Mouse (Mus musculus) central nervous system, embryonic 14 days (tissue): ENCODE data around the gene Nol6. TPM values are rescaled to one million over a fixed set of nuclear protein-coding genes. Genes with fewer than 3 reads are reported as not detected.

ENCODE experiments used
- polyA plus RNA-seq: library from polyadenylated mRNA; depleted of rRNA; stranded (reverse); fragments of >200 nt; gene quantifications from 2 replicates; pipeline ENCODE4 v1.2.3, GENCODE M21; 2012; rRNA removed

Gene Nol6
- 43.1 and 43.5 TPM in 2 replicates for polyA plus RNA-seq

DNA sequence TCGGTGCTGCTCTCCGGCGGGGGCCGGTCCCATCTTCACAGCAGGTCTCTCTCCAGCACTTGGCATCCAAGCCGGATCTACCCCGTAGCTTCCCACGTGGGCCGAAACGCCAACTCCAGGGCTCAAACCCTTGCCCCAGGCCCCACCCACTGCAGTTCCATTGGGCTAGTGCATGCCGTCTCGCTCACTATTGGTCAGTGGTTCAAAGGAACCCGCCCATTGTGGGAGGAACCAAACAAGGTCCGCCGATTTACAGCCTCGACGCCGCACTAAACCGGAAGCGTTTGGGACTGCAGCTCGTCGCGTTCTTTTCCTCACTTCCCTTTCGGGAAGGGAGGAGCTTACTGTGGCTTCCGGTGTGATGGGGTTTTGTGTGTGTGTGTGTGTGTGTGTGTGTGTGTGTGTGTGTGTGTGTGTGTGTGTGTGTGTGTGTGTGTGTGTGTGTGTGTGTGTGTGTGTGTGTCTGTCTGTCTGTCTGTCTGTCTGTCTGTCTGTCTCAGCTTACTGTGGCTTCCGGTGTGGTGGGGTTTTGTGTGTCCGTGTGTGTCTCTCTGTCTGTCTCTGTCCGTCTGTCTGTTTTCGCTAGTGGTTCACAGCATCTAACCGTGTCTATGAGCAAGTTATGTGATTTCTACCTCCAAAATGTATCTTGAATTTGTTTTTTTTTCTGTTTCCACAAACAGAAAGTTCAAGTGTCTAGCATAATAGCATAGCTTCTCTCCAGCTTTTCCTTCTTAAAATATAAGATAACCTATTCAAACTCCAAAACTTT lies at the start of gene Nol6:
TSS of gene Nol6 (minus strand) at position 276 of the 772 bp plus-strand sequence.

GRCm38 (mm10) chr4:41135711-41136453 lies 11.6 kb upstream of the Nol6 start, which contains the start of gene Ube2r2:
Gene Ube2r2, plus strand, starts transcription at chr4:41135743.

DNA sequence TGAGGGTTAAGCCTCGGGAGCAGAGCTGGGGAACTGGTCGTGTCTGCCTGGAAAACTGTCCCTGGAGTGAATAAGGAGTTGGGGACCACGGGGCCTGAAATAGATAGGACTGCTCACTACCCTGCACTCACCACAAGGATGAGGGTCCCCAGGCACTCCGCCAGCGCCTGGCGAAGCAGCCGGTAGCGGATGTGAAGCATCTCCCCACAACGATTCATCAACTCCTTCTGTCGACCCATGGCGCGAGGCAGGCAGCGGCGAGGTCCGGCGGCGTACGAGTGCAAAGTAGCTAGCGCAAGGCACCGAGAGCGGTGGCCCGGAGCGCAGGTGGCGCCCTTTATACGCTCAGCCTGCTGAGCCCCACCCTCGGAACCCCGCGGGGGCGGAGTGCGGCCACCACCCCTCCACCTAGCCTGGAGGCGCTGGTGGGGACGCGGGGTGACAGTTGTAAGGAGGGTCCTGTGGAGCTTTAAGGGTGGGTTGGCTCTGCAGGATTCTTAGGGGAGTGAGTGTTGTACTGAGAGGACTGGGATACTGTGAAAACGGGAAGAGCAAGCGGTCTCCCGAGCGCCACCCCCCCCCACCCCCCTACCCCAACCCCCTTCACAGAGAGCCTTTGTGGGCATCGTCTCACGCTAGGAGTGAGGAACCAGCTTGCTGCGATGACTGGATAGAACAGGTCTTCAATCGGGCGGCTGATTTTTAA lies 26.2 kb downstream of the Nol6 start, which contains the start of gene Aqp3:
TSS of gene Aqp3 (minus strand) at position 313 of the 706 bp plus-strand sequence.

Other genes with a start within 250 kb of the Nol6 start
- gene Spink4, start 204.4 kb downstream of the Nol6 start, polyA plus RNA-seq = not detected in 2 replicates
- 114 and 117 TPM in 2 replicates for gene Bag1, start 176.2 kb downstream of the Nol6 start, polyA plus RNA-seq
- gene Chmp5, start 176.0 kb downstream of the Nol6 start, polyA plus RNA-seq = 112 and 132 TPM in 2 replicates
- 115 and 116 TPM in 2 replicates for gene Nfx1, start 153.5 kb downstream of the Nol6 start, polyA plus RNA-seq
- 0.03 TPM in 1 of 2 replicates, not detected in the other for gene Aqp7, start 76.3 kb downstream of the Nol6 start, polyA plus RNA-seq
- gene Aqp3, start 26.3 kb downstream of the Nol6 start, polyA plus RNA-seq = 0.34 and 4.4 TPM in 2 replicates
- 205 and 220 TPM in 2 replicates for gene Ube2r2, start 11.3 kb upstream of the Nol6 start, polyA plus RNA-seq
- gene Ubap2, start 150.7 kb upstream of the Nol6 start, polyA plus RNA-seq = 52.7 and 59.7 TPM in 2 replicates
- 47.7 and 50.4 TPM in 2 replicates for gene Dcaf12, start 190.4 kb upstream of the Nol6 start, polyA plus RNA-seq
- gene Ubap1, start 224.5 kb upstream of the Nol6 start, polyA plus RNA-seq = 52.9 and 56.0 TPM in 2 replicates